Mouse (Mus musculus) T-helper 2 cell (primary cell): ENCODE measurements around the gene Rps3a1.

Source experiments
- in situ Hi-C: fragments of 300-600 bp; cut with MboI, MseI; formaldehyde crosslinking; loops from one replicate; pipeline ENCODE4 v1.15.1; 2025; ENCODE audit warnings: high pct_unique_total_duplicates

The Rps3a1 gene

DNA sequence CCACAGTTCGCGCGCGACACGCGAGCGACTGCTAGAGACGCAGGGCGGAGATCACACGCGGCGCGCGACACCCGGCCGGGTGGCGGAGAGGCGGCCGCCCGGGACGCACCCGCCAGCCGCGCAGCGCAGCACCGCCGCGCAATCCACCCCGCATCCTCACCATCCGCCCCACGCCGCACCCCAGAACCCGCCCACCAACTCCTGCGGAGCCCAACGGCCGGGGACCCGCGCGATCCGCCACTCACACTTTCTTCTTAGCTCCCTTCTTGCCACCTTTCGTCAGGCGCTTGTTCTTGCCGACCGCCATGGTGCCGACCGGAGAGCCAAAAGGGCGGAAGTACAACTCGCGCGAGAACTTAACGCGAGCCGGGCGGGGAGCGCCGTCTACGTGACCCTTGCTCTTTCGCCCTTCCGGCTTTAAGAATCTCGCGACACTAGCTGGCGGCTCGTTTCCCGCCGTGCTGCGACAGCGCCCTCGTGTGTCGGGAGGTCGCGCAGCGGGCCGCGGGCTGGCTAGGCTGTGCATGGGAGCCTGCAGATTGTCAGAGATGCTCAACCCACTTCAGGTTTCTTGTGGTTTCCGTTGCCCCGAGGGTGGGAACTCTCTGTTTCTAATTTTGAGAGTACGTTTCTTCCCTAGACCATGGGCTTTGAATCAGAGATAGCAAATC lies at the start of gene Rps3a1:
TSS of gene Rps3a1 (minus strand) at position 440 of the 671 bp plus-strand sequence.
- in situ Hi-C loops, result loop anchor here (5.0 kb wide), 1 partner anchor 75 kb away; no protein-coding TSS in a partner anchor

- in situ Hi-C loops, result no loop called here
Observed at GRCm38 (mm10) chr3:86187736-86188389, 45.4 kb upstream of the Rps3a1 start.

DNA sequence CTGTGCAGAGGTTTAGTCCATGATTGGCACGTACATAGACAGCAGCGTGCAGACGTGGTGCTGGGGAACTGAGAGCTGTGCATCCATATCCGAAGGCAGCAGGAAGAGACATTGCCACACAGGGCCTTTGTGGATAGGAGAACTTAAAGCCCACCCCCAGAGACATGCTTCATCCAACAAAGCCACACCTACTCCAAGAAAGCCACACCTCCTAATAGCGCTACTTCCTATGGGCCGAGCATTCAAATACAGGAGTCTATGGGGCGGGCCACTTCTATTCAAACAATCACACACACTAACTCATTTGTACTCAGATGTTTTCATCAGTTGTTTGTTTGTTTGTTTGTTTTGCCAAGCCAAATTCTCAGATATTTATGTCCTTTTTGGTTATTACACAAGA lies 42.0 kb upstream of the Rps3a1 start:
- in situ Hi-C loops, result no loop called here

- in situ Hi-C loops, result no loop called here
Observed at GRCm38 (mm10) chr3:86181107-86181506, 38.6 kb upstream of the Rps3a1 start.

- in situ Hi-C loops, result no loop called here
Observed at GRCm38 (mm10) chr3:86179714-86180113, 37.2 kb upstream of the Rps3a1 start.

- in situ Hi-C loops, result no loop called here
Observed at GRCm38 (mm10) chr3:86168841-86169425, 26.4 kb upstream of the Rps3a1 start.

DNA sequence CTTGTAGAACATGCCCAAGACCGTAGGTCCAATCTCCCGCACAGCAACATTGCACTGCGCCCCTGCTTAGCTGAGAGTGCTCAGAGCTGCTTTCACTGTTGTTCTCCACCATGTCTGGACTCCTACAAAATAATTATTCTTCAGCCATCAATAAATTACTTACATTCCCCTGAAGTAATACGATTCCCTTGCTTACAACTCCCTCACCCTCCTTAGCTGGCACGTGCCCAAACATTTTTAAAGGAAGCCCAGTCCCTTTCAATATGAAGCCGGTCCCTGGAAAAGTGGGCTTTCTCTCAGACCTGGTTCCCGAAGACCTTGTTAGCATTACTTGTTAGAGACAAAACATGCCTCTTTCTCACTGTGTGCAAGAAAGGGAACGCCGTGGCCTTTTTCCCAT lies 7.0 kb upstream of the Rps3a1 start:
- in situ Hi-C loops, result no loop called here

DNA sequence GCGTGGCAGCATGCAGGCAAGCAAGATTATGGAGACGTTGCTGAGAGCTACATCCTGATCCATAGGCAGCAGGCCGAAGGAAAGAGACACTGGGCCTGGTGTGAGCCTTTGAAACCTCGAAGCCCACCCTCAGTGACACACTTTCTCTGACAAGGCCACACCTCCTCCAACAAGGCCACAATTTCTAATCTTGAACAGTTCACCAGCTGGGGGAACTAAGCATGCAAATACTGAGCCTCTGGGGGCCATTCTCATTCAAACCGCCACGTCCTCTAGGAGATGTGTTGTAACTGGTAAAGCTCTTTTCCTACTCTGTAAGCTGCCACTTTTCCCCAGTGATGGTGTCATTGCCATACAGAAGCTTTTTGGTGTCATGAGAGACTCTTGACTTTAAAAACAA lies 6.6 kb upstream of the Rps3a1 start:
- in situ Hi-C loops, result no loop called here

GRCm38 (mm10) chr3:86143343-86143742 lies 841 bp upstream of the Rps3a1 start:
- in situ Hi-C loops, result loop anchor here (5.0 kb wide), 1 partner anchor 74 kb away; no protein-coding TSS in a partner anchor

DNA sequence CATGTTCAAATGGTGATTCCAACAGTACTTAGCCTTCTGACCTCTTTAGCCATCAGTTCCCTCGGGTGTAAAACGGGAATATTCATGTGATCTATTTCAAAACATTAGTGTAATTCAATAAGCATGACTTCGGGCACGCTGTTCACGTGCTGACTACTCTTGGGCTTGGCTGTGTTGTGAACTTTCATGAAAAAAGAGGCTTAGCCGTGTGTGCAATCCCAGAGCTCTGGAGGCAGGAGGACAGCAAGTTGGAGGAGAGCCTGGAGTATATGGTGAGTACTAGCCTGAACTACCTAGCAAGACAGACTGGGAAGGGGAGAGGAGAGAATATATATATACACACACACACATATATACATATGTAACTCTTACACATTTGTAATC lies 424 bp upstream of the Rps3a1 start:
- in situ Hi-C loops, result loop anchor here (5.0 kb wide), 1 partner anchor 74 kb away; no protein-coding TSS in a partner anchor

DNA sequence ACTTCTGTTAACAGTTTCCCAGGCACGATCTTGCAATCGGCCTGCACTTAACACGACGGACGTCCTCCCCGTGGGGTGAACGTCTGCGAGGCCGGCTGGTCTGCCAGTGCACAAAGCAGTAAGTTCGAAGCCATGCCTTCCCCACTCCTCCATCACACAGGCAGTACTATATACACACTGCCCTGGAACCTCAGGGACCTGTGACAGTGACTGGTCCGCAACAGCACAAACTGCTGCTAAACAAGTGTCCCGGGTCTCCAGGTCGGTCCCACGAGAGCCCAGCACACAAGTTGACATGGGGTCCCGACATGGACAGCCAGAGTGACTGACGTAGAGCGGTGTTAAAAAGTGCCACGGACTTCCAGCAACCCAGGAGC lies 628 bp downstream of the Rps3a1 start:
- in situ Hi-C loops, result loop anchor here (5.0 kb wide), 1 partner anchor 75 kb away; no protein-coding TSS in a partner anchor

- in situ Hi-C loops, result loop anchor here (5.0 kb wide), 1 partner anchor 76 kb away; no protein-coding TSS in a partner anchor
Observed at GRCm38 (mm10) chr3:86141366-86141765, 1.1 kb downstream of the Rps3a1 start.

DNA sequence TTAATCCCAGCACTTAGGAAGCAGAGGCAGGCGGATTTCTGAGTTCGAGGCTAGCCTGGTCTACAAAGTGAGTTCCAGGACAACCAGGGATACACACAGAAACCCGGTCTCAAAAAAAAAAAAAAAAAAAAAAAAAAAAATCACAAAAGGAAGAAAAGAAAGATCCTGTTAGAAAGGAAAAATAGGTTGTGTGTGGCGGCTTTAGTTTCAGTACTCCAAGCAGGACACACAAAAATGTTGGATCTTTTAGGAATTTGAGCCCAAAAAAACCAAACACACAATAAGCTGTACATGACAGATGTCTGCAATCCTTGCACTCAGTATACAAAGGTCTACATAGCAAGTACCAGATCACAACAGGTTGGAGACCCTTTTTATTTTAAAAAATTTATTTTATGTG lies 2.8 kb downstream of the Rps3a1 start:
- in situ Hi-C loops, result loop anchor here (5.0 kb wide), 1 partner anchor 78 kb away; no protein-coding TSS in a partner anchor

DNA sequence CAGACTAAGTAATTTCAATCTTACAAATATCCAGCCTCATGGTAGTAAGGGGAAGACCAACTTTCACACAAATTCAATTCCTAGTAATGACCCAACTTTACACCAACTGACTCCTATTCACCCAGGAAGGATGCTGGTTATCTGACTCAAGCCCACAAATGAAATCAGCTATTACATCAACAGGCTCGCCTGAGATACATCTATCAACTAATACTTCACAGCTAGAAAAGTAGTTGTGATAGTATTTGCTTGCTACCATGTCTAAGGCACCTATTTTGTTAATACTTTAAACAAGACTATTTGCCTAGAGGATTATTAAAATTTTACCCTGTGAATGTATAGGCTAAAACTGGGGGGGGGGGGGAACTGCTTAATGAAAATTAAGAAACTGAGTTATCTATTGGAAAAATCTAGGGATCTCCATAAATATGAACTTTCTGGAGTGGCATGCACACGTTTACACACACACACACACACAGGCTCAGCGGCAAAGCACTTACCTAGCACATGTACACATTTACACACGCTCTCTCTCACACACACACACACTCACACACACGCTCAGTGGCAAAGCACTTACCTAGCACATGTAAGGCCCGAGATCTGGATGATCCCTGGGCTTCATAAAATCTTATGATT lies 5.4 kb downstream of the Rps3a1 start:
- in situ Hi-C loops, result no loop called here

GRCm38 (mm10) chr3:86135886-86136563 lies 6.5 kb downstream of the Rps3a1 start:
- in situ Hi-C loops, result no loop called here

DNA sequence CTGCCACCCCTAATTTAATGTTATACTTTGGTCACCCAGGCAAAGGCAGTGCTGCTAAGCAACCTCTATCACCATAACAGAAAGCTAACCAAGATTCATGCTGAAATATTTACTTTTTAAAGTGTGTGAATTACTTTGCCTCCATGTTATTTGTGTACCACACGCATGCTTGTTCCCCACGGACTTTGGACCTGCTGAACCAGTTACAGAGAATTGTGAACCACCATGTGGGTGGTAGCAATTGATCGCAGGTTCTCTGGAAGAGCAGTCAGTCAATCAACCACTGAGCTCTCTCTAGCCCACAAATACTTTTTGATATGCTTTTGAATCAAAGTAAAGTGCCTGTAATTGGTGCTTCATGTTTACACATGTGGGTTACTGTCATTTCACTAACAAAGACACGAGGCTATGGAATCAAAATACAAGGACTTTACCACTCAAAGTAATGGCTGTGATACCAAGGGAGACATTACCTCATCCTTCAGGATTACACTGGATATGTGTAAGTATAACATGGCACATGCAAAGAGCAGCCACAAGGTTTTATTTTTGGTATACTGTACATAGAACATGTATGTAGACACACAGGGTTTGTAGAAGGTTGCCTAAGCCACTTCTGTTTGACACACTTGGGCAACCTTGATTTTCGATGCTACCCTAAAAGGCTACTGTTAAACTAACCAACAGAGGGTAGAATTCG lies 7.4 kb downstream of the Rps3a1 start:
- in situ Hi-C loops, result no loop called here

DNA sequence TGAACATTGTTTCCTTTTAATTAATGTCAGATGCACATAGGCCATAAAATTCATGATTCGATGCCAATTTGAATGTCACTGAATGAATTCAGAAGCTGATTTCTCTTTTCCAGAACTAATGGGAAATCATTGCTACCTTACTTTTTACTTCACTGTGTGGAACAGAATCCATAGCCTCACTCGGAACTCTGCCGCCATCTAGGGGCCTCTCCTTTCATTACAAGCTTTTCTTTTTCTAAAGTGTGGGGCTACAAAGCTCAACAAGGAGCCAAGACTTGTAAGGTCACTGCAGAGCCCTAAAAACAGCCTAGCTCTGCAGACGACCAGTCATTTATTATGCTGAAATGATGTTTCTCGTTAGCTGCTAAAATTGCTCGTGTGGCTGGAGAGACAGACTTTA lies 12.7 kb downstream of the Rps3a1 start:
- in situ Hi-C loops, result loop anchor here (5.0 kb wide), 1 partner anchor 422 kb away; no protein-coding TSS in a partner anchor

DNA sequence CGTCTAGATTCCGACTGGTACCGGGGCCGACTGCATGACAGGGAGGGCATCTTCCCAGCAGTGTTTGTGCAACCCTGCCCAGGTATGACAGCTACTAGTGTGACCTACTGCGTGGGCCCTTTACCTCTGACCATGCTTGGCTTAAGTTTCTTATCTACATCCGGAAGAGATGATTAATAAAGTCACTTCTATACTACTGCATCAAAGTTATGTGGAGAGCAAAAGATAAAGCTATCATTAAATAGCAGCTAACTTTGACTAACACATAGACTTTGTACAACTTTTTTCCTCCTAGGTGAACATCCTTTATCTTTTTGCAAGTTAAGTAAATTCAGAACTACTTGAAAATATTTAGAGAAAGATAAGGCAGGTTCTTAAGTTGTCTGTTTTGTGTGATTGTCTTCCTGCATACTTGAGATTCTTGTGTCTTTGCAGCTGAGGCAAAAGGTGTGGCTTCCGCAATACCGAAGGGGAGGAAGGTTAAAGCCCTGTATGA lies 19.2 kb downstream of the Rps3a1 start:
- in situ Hi-C loops, result loop anchor here (25.0 kb wide), 1 partner anchor 1511 kb away; no protein-coding TSS in a partner anchor

GRCm38 (mm10) chr3:86122156-86122555 lies 20.3 kb downstream of the Rps3a1 start:
- in situ Hi-C loops, result loop anchor here (25.0 kb wide), 1 partner anchor 1510 kb away; no protein-coding TSS in a partner anchor

- in situ Hi-C loops, result loop anchor here (25.0 kb wide), 1 partner anchor 1507 kb away; no protein-coding TSS in a partner anchor
Observed at GRCm38 (mm10) chr3:86119237-86119932, 23.1 kb downstream of the Rps3a1 start.
